Mouse (Mus musculus): ENCODE measurements around the gene Akr1c19. TPM values are rescaled to one million over a fixed set of nuclear protein-coding genes. Genes with fewer than 3 reads are reported as not detected.
"Not testable (repeated sequence)": the region's sequence is repeated elsewhere in the genome, so short reads cannot be mapped to it uniquely, and the experiment has no call there.

Gene Akr1c19
- polyA plus RNA-seq (2014; fragmentation: Nextera tagmentation; extraction: Ambion mirVana) = 6.9 and 9.5 TPM in 2 replicates

- ATAC-seq (ENCODE audit: low read depth) = no peak
- 76% methylated on average over 1 of the region's 1 CpGs for WGBS
- H3K4me1 ChIP-seq (ENCODE audit: control insufficient read depth, insufficient read depth, low read length) = no peaks in the 10 kb centered on the region
- H3K4me3 ChIP-seq (ENCODE audit: low read depth, low read length) = no peak within 1 kb of the TSS
- no peaks in the 10 kb centered on the region for H3K9me3 ChIP-seq (ENCODE audit: control insufficient read depth, low read length)
- H3K27me3 ChIP-seq (ENCODE audit: control insufficient read depth, insufficient read depth, low read length) = no peaks in the 10 kb centered on the region
- no peak within 1 kb of the TSS for H3K9ac ChIP-seq (replicated peaks; ENCODE audit: low read depth, low read length)
- H3K27ac ChIP-seq (ENCODE audit: low read depth, low read length) = no peak within 1 kb of the TSS
- no peak within 1 kb of the TSS for H3K4me2 ChIP-seq (ENCODE audit: low read depth, low read length)
- H3K36me3 ChIP-seq (ENCODE audit: control insufficient read depth, insufficient read depth, low read length) = no peaks in the 10 kb centered on the region
These were observed at the start of gene Akr1c19 for GRCm38 (mm10) chr13:4228441-4228840. Akr1c19 (plus strand) TSS chr13:4228700.

GRCm38 (mm10) chr13:4181321-4181720 lies 47.2 kb upstream of the Akr1c19 start:
- H3K27ac ChIP-seq (ENCODE audit: low read depth, low read length); H3K4me1 ChIP-seq (ENCODE audit: control insufficient read depth, insufficient read depth, low read length); ATAC-seq (ENCODE audit: low read depth); H3K9ac ChIP-seq (replicated peaks; ENCODE audit: low read depth, low read length); H3K4me3 ChIP-seq (ENCODE audit: low read depth, low read length); H3K9me3 ChIP-seq (ENCODE audit: control insufficient read depth, low read length); H3K27me3 ChIP-seq (ENCODE audit: control insufficient read depth, insufficient read depth, low read length); H3K36me3 ChIP-seq (ENCODE audit: control insufficient read depth, insufficient read depth, low read length); H3K4me2 ChIP-seq (ENCODE audit: low read depth, low read length): not testable (repeated sequence)
- 92% methylated on average over 4 of the region's 4 CpGs for WGBS

- WGBS = 66% methylated on average over 9 of the region's 9 CpGs
- no peak for ATAC-seq (ENCODE audit: low read depth)
These were observed 45.4 kb upstream of the Akr1c19 start for GRCm38 (mm10) chr13:4183116-4183515.

GRCm38 (mm10) chr13:4186641-4187411 lies 41.7 kb upstream of the Akr1c19 start:
- not testable (repeated sequence) for H3K9me3 ChIP-seq (ENCODE audit: control insufficient read depth, low read length); H3K4me2 ChIP-seq (ENCODE audit: low read depth, low read length); ATAC-seq (ENCODE audit: low read depth); H3K9ac ChIP-seq (replicated peaks; ENCODE audit: low read depth, low read length); H3K4me1 ChIP-seq (ENCODE audit: control insufficient read depth, insufficient read depth, low read length); H3K27me3 ChIP-seq (ENCODE audit: control insufficient read depth, insufficient read depth, low read length); H3K27ac ChIP-seq (ENCODE audit: low read depth, low read length); H3K36me3 ChIP-seq (ENCODE audit: control insufficient read depth, insufficient read depth, low read length); H3K4me3 ChIP-seq (ENCODE audit: low read depth, low read length)
- WGBS = 77% methylated on average over 7 of the region's 7 CpGs

More at GRCm38 (mm10) chr13:4183116-4183515, 45.4 kb upstream of the Akr1c19 start:
- Histone ChIP-seq H3K4me2 (ENCODE audit: low read depth, low read length) (no peak overlapping the region), H3K9me3 (ENCODE audit: control insufficient read depth, low read length) (no peaks in the 10 kb centered on the region), H3K36me3 (ENCODE audit: control insufficient read depth, insufficient read depth, low read length) (no peaks in the 10 kb centered on the region), H3K9ac (replicated peaks; ENCODE audit: low read depth, low read length) (no peak overlapping the region), H3K4me1 (ENCODE audit: control insufficient read depth, insufficient read depth, low read length) (no peaks in the 10 kb centered on the region), H3K27me3 (ENCODE audit: control insufficient read depth, insufficient read depth, low read length) (no peaks in the 10 kb centered on the region), H3K4me3 (ENCODE audit: low read depth, low read length) (no peak overlapping the region), H3K27ac (ENCODE audit: low read depth, low read length) (no peak overlapping the region)

GRCm38 (mm10) chr13:4188174-4188573 lies 40.3 kb upstream of the Akr1c19 start:
- H3K4me1 ChIP-seq (ENCODE audit: control insufficient read depth, insufficient read depth, low read length) = no peaks in the 10 kb centered on the region
- no peak overlapping the region for H3K4me3 ChIP-seq (ENCODE audit: low read depth, low read length)
- ATAC-seq (ENCODE audit: low read depth) = no peak
- no peak overlapping the region for H3K9ac ChIP-seq (replicated peaks; ENCODE audit: low read depth, low read length)
- no peaks in the 10 kb centered on the region for H3K36me3 ChIP-seq (ENCODE audit: control insufficient read depth, insufficient read depth, low read length)
- no peak overlapping the region for H3K27ac ChIP-seq (ENCODE audit: low read depth, low read length)
- H3K4me2 ChIP-seq (ENCODE audit: low read depth, low read length) = no peak overlapping the region
- H3K9me3 ChIP-seq (ENCODE audit: control insufficient read depth, low read length) = no peaks in the 10 kb centered on the region
- H3K27me3 ChIP-seq (ENCODE audit: control insufficient read depth, insufficient read depth, low read length) = no peaks in the 10 kb centered on the region
- WGBS = 88% methylated on average over 2 of the region's 2 CpGs

GRCm38 (mm10) chr13:4190904-4191303 lies 37.6 kb upstream of the Akr1c19 start, which contains the start of gene Akr1c13:
Akr1c13 (plus strand) TSS chr13:4191150.
- Histone ChIP-seq H3K4me3 (ENCODE audit: low read depth, low read length) (no peak within 1 kb of the TSS), H3K9me3 (ENCODE audit: control insufficient read depth, low read length) (no peaks in the 10 kb centered on the region), H3K9ac (replicated peaks; ENCODE audit: low read depth, low read length) (no peak within 1 kb of the TSS), H3K36me3 (ENCODE audit: control insufficient read depth, insufficient read depth, low read length) (no peaks in the 10 kb centered on the region), H3K27me3 (ENCODE audit: control insufficient read depth, insufficient read depth, low read length) (no peaks in the 10 kb centered on the region), H3K27ac (ENCODE audit: low read depth, low read length) (no peak within 1 kb of the TSS), H3K4me1 (ENCODE audit: control insufficient read depth, insufficient read depth, low read length) (no peaks in the 10 kb centered on the region), H3K4me2 (ENCODE audit: low read depth, low read length) (no peak within 1 kb of the TSS)
- no peak for ATAC-seq (ENCODE audit: low read depth)
- 38% methylated on average over 3 of the region's 3 CpGs for whole genome bisulfite sequencing

GRCm38 (mm10) chr13:4192511-4192910 lies 36.0 kb upstream of the Akr1c19 start:
- no peak overlapping the region for H3K9ac ChIP-seq (replicated peaks; ENCODE audit: low read depth, low read length)
- no peaks in the 10 kb centered on the region for H3K27me3 ChIP-seq (ENCODE audit: control insufficient read depth, insufficient read depth, low read length)
- WGBS = 85% methylated on average over 3 of the region's 3 CpGs
- no peak overlapping the region for H3K27ac ChIP-seq (ENCODE audit: low read depth, low read length)
- no peak overlapping the region for H3K4me3 ChIP-seq (ENCODE audit: low read depth, low read length)
- no peak overlapping the region for H3K4me2 ChIP-seq (ENCODE audit: low read depth, low read length)
- no peaks in the 10 kb centered on the region for H3K9me3 ChIP-seq (ENCODE audit: control insufficient read depth, low read length)
- H3K4me1 ChIP-seq (ENCODE audit: control insufficient read depth, insufficient read depth, low read length) = no peaks in the 10 kb centered on the region
- no peaks in the 10 kb centered on the region for H3K36me3 ChIP-seq (ENCODE audit: control insufficient read depth, insufficient read depth, low read length)
- no peak for ATAC-seq (ENCODE audit: low read depth)

- ATAC-seq (ENCODE audit: low read depth) = no peak
- no peaks in the 10 kb centered on the region for H3K36me3 ChIP-seq (ENCODE audit: control insufficient read depth, insufficient read depth, low read length)
- 10% methylated on average over 1 of the region's 1 CpGs for WGBS
- H3K9me3 ChIP-seq (ENCODE audit: control insufficient read depth, low read length) = no peaks in the 10 kb centered on the region
- no peak overlapping the region for H3K9ac ChIP-seq (replicated peaks; ENCODE audit: low read depth, low read length)
- H3K4me1 ChIP-seq (ENCODE audit: control insufficient read depth, insufficient read depth, low read length) = no peaks in the 10 kb centered on the region
- no peak overlapping the region for H3K27ac ChIP-seq (ENCODE audit: low read depth, low read length)
- H3K4me3 ChIP-seq (ENCODE audit: low read depth, low read length) = no peak overlapping the region
- no peak overlapping the region for H3K4me2 ChIP-seq (ENCODE audit: low read depth, low read length)
- no peaks in the 10 kb centered on the region for H3K27me3 ChIP-seq (ENCODE audit: control insufficient read depth, insufficient read depth, low read length)
These were observed 22.2 kb upstream of the Akr1c19 start for GRCm38 (mm10) chr13:4206147-4206903.
